Mouse (Mus musculus) embryonic facial prominence, embryonic 10.5 days (tissue): Measurements from ENCODE around the gene Tacr2. TPM values are rescaled to one million over a fixed set of nuclear protein-coding genes. Genes with fewer than 3 reads are reported as not detected.

Experiments used
- DNase-seq: peaks from one replicate; pipeline ENCODE4 v3.0.0-alpha.2; 2017; ENCODE audit warnings: low spot score
- H3K27ac ChIP-seq: fragments of 300-500 bp; sonication (generic); replicated peaks from 2 replicates; pipeline ENCODE4 v1.5.1; 2016; ENCODE audit warnings: mild to moderate bottlenecking
- H3K27me3 ChIP-seq: fragments of 300-500 bp; sonication (generic); replicated peaks from 2 replicates; pipeline ENCODE4 v1.6.1; 2016; ENCODE audit warnings: low read depth, mild to moderate bottlenecking; ENCODE audit not compliant: poor library complexity, severe bottlenecking
- H3K36me3 ChIP-seq: fragments of 300-500 bp; sonication (generic); replicated peaks from 2 replicates; pipeline ENCODE4 v1.6.1; 2016; ENCODE audit warnings: mild to moderate bottlenecking, moderate library complexity
- H3K4me1 ChIP-seq: fragments of 300-500 bp; sonication (generic); 2 replicates; pipeline ENCODE4 v1.6.1; 2016
- H3K4me3 ChIP-seq: fragments of 300-500 bp; sonication (generic); 2 replicates; pipeline ENCODE4 v1.5.1; 2016; ENCODE audit warnings: mild to moderate bottlenecking, moderate library complexity
- H3K9me3 ChIP-seq: fragments of 300-500 bp; sonication (generic); 2 replicates; pipeline ENCODE4 v1.6.1; 2016; ENCODE audit warnings: mild to moderate bottlenecking
- WGBS: fragments of 180-500 bp; shearing (Covaris S2); methylation state at CpG from one replicate; pipeline ENCODE4 v1.1.7; 2016; 5-methylcytosine and 5-hydroxymethylcytosine counted together
- polyA plus RNA-seq: library from polyadenylated mRNA; unstranded; fragments of >200 nt; fragmentation: Nextera tagmentation; extraction: Ambion mirVana; gene quantifications from 2 replicates; pipeline ENCODE4 v1.2.1, GENCODE M21; 2016

Gene Tacr2
- polyA plus RNA-seq: not detected in 2 replicates

- DNase-seq: no peak
- Histone ChIP-seq H3K4me3 (no peak within 1 kb of the TSS), H3K4me1 (peaks cover 11% of the 10 kb centered on the region; the same call in 1 of the 2 replicates), H3K27ac (no peak within 1 kb of the TSS), H3K27me3 (peaks cover 5% of the 10 kb centered on the region; the same call in 1 of the 2 replicates), H3K36me3 (no peaks in the 10 kb centered on the region), H3K9me3 (no peaks in the 10 kb centered on the region)
- WGBS: 58% methylated on average over 12 of the region's 12 CpGs
Measured at GRCm38 (mm10) chr10:62252000-62252488, at the start of gene Tacr2. Tacr2 (plus strand) TSS chr10:62252438.

GRCm38 (mm10) chr10:62202574-62202973, 49.7 kb upstream of the Tacr2 start:
- H3K27ac ChIP-seq: no peak overlapping the region
- H3K27me3 ChIP-seq: 0 out of 2 replicates have a peak, but pooled peaks cover 3% of the 10 kb centered on the region
- no peaks in the 10 kb centered on the region for H3K9me3 ChIP-seq
- H3K4me3 ChIP-seq: no peak overlapping the region
- DNase-seq: no peak
- 84% methylated on average over 6 of the region's 6 CpGs for WGBS
- H3K4me1 ChIP-seq: no peaks in the 10 kb centered on the region
- peaks cover 14% of the 10 kb centered on the region; the same call in 1 of the 2 replicates for H3K36me3 ChIP-seq

DNA sequence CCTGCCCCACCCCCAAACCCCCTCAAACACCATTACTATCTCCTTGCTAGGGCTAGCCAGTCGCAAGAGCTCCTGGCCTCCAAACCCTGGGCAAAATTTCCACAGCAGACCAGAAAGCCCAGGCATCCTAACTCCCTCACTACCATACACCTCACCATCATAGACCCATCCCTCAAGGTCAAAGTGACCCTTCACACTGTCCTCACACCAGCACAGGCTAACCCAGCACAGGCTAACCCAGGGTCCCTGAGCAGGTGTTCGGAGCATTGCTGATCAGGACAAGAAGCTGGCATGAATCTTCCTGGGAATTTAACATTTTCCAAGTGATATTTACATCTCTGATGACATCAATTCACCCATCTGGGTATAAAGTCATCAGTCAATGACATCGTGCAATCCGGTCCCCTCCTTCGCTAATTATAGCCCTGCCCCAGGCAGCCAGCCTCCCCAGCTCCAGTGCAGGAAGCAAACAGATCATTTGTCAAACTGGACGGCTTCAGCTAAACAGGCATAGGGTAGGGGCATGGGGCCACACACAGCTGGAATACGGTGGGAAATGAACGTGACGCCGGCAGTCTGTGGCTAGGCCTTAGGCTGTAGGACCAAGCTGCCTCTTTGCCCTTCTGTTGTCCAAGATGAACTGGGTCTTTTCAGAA, 43.9 kb upstream of the Tacr2 start:
- DNase-seq: no peak
- no peaks in the 10 kb centered on the region for H3K36me3 ChIP-seq
- H3K27me3 ChIP-seq: 0 out of 2 replicates have a peak, but pooled peaks cover 3% of the 10 kb centered on the region
- peaks cover 26% of the 10 kb centered on the region for H3K4me1 ChIP-seq
- no peaks in the 10 kb centered on the region for H3K9me3 ChIP-seq
- WGBS: 60% methylated on average over 10 of the region's 10 CpGs
- H3K4me3 ChIP-seq: no peak overlapping the region
- no peak overlapping the region for H3K27ac ChIP-seq

DNA sequence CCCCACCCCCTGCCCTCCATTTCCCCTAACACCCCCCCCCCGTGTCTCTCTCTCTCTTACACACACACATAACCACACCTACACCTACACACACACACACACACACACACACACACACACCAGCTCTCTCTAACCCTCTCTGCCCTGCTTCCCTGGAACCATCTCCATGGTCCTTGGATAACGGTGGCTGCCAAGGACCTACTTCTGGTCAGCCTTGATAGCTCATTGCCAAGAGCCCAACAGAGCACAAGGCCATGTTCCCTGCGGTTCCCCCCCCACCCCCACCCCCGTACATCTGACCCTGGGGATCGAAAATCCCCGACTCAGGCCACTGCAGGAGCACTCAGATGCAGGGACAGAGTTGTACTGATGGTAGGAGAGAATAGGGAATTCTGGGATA, 40.9 kb upstream of the Tacr2 start:
- Histone ChIP-seq H3K27me3 (0 out of 2 replicates have a peak, but pooled peaks cover 3% of the 10 kb centered on the region), H3K9me3 (no peaks in the 10 kb centered on the region), H3K27ac (peak overlapping the region; percentile 54), H3K36me3 (no peaks in the 10 kb centered on the region), H3K4me1 (peaks cover 38% of the 10 kb centered on the region), H3K4me3 (no peak overlapping the region)
- 68% methylated on average over 6 of the region's 6 CpGs for WGBS
- DNase-seq: no peak

- Histone ChIP-seq H3K27ac (no peak overlapping the region), H3K4me3 (no peak overlapping the region), H3K4me1 (peaks cover 44% of the 10 kb centered on the region), H3K27me3 (no peaks in the 10 kb centered on the region), H3K9me3 (no peaks in the 10 kb centered on the region), H3K36me3 (peaks cover 4% of the 10 kb centered on the region; the same call in 1 of the 2 replicates)
- DNase-seq: no peak
- 49% methylated on average over 5 of the region's 5 CpGs for WGBS
Measured at GRCm38 (mm10) chr10:62215169-62215616, 37.0 kb upstream of the Tacr2 start.

DNA sequence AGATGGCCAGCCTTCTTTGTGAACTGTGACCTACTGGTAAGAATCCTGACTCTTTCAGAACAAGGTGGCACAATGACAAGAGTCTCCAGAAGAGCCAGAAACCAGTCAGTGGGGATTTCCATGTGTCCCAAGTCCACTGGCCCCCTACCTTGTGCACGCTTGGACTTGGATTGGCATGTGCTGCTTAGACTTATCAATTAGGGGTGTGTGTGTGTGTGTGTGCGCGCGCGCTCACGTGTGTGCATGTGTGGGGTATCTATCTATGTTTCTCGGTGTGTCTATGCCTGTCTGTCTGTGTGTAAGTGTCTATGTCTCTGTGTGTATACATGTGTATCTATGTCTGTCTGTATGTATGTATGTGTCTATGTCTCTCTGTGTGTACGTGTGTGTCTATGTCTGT, 36.6 kb upstream of the Tacr2 start:
- no peak overlapping the region for H3K4me3 ChIP-seq
- WGBS: 94% methylated on average over 8 of the region's 8 CpGs
- peaks cover 41% of the 10 kb centered on the region for H3K4me1 ChIP-seq
- H3K36me3 ChIP-seq: peaks cover 4% of the 10 kb centered on the region; the same call in 1 of the 2 replicates
- H3K9me3 ChIP-seq: no peaks in the 10 kb centered on the region
- no peaks in the 10 kb centered on the region for H3K27me3 ChIP-seq
- no peak for DNase-seq
- no peak overlapping the region for H3K27ac ChIP-seq

GRCm38 (mm10) chr10:62216595-62216994, 35.6 kb upstream of the Tacr2 start:
- H3K4me3 ChIP-seq: no peak overlapping the region
- peaks cover 37% of the 10 kb centered on the region for H3K4me1 ChIP-seq
- no peaks in the 10 kb centered on the region for H3K27me3 ChIP-seq
- DNase-seq: peak; percentile 23
- peak overlapping the region; percentile 69 for H3K27ac ChIP-seq
- 51% methylated on average over 5 of the region's 5 CpGs for WGBS
- H3K9me3 ChIP-seq: no peaks in the 10 kb centered on the region
- H3K36me3 ChIP-seq: peaks cover 4% of the 10 kb centered on the region; the same call in 1 of the 2 replicates

GRCm38 (mm10) chr10:62217196-62217595, 35.0 kb upstream of the Tacr2 start:
- 58% methylated on average over 8 of the region's 8 CpGs for WGBS
- Histone ChIP-seq H3K4me3 (no peak overlapping the region), H3K36me3 (peaks cover 4% of the 10 kb centered on the region; the same call in 1 of the 2 replicates), H3K9me3 (no peaks in the 10 kb centered on the region), H3K4me1 (peaks cover 36% of the 10 kb centered on the region), H3K27ac (peak overlapping the region; percentile 69), H3K27me3 (no peaks in the 10 kb centered on the region)
- DNase-seq: peak; percentile 25

DNA sequence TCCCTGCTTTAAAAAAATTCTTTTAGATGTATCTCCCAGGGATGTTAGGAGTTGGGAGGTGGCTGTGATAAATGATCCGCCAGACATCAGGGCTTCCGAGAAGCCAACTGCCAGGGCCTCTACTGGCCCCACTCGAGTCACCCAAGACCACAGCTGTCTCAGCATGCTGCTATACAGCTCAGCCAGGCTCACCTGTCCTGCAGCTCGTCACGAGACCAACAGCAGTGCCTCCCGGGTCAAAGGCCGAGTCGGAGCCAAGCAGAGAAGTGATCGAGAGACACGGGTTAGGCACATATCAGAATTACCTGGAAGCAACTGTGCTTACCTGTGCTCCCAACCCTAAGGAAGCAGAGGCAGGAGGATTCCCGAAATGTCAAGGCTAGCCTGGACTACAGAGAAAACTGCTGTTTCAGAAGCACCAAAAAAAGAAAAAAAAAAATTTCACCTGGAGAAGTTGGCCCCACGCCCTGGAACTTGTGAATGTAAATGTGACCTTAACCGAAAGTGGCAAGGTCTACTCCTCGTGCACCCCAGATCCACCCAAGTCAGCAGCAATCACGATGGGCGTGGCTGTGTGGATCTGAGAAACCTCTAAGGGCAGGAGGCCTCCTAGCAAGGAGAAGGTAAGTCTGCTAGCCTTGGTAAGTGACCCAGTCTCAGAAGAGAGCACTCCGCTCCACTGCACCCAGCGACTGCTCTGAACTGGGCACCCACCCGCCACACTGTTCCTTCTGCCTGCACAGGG, 34.0 kb upstream of the Tacr2 start:
- H3K4me3 ChIP-seq: no peak overlapping the region
- H3K4me1 ChIP-seq: peaks cover 36% of the 10 kb centered on the region
- no peaks in the 10 kb centered on the region for H3K9me3 ChIP-seq
- WGBS: 88% methylated on average over 19 of the region's 19 CpGs
- no peak for DNase-seq
- no peaks in the 10 kb centered on the region for H3K27me3 ChIP-seq
- peak overlapping the region; percentile 61 for H3K27ac ChIP-seq
- peaks cover 4% of the 10 kb centered on the region; the same call in 1 of the 2 replicates for H3K36me3 ChIP-seq

DNA sequence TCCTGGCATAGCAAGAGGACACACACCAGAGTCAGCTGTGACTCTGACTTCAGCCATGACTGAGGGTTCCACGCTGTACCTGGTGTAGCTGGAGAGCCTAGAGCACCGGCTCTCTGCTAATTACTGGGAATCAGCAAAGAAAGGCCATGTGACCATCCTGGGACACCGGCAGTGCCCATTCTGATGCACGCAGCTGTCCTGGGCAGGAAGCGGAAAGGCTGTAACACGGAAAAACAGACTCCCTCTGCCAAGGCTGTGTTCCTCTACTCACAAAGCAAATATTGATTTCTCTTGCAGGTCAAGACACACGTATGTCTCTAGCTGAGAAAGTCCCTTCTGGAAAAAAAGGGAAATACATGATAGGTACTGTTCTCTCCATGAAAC, 33.5 kb upstream of the Tacr2 start:
- Histone ChIP-seq H3K27ac (peak overlapping the region; percentile 61), H3K36me3 (peaks cover 4% of the 10 kb centered on the region; the same call in 1 of the 2 replicates), H3K27me3 (no peaks in the 10 kb centered on the region), H3K9me3 (no peaks in the 10 kb centered on the region), H3K4me3 (no peak overlapping the region), H3K4me1 (peaks cover 38% of the 10 kb centered on the region)
- DNase-seq: no peak
- 78% methylated on average over 7 of the region's 7 CpGs for WGBS

DNA sequence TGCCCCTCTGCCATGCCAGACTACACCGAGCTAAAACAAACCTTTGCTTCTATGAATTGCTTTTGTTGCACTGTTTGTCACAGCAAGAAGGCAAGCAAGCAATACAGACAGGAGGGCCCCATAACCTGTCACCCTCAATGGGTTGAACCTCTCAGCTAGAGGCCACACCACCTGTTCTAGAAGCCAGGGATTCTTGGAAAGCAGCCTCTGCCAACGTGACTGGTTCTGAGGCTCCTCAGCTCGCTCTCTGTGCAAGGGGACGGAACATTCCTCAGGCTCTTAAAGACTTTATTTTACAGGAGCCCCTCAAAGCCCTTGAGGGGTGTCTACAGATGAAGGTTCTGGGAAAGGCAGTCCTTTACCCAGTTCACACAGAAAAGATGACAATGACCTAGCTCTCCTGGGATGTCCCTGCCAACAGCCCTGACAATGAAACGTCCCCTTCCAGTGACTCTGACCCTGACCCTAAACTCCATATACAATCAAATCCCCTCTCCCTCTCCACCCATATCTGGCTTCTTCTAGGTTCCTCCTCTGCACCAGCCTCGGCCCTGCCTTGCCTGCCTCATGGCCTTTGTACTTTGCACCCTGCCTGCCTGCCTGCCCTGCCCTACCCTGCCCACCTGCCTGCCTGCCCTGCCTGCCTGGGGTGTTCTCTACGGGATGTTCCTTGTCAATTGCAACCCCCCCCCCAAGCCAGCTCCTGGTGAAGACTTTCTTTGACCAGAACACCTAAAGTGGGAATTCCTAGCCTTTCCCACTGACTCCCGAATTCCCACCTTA, 31.3 kb upstream of the Tacr2 start:
- Histone ChIP-seq H3K36me3 (peaks cover 4% of the 10 kb centered on the region; the same call in 1 of the 2 replicates), H3K27ac (no peak overlapping the region), H3K4me1 (peaks cover 43% of the 10 kb centered on the region), H3K27me3 (no peaks in the 10 kb centered on the region), H3K9me3 (no peaks in the 10 kb centered on the region), H3K4me3 (no peak overlapping the region)
- 81% methylated on average over 8 of the region's 8 CpGs for WGBS
- DNase-seq: no peak

DNA sequence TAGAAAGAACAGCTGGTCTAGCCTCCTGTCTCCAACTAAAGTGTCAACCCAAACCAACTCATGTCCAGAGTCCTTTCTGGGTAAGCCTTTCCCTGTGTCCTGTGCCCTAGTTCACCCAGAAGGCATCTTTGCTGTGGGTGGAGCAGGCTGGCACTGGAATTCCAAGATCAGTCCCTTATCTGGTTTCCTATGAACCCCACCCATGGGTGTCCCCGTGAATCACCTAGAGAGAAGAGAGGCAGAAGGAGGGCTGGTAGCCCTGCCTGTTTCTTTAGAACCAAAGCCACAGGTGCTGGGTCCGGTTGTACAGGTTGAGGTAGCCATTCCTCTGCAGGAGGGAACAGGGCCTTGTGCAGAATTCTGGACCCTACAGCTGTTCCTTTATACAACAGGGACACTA, 30.6 kb upstream of the Tacr2 start:
- H3K9me3 ChIP-seq: no peaks in the 10 kb centered on the region
- H3K36me3 ChIP-seq: peaks cover 4% of the 10 kb centered on the region; the same call in 1 of the 2 replicates
- no peak overlapping the region for H3K27ac ChIP-seq
- 87% methylated on average over 2 of the region's 2 CpGs for WGBS
- no peak for DNase-seq
- peaks cover 46% of the 10 kb centered on the region for H3K4me1 ChIP-seq
- H3K4me3 ChIP-seq: no peak overlapping the region
- H3K27me3 ChIP-seq: no peaks in the 10 kb centered on the region
